22 mouse cellular contexts compared by ENCODE assay signal in genomic region chr11:48876680-48877079, GRCm38 (mm10). TPM values are rescaled to one million over a fixed set of nuclear protein-coding genes. Genes with fewer than 3 reads are reported as not detected.
DNase-seq lines count a peak whose midpoint lies in the region; ATAC-seq and TF ChIP-seq lines count a peak whose summit lies in the region.
"Had no signal": no experiment of that assay in that cellular context is flagged by ENCODE, and none has a peak within 500 bp of the region (broad histone marks: within the 10 kb centered on the region; RNA-seq: fewer than 3 reads in every experiment).

No protein-coding gene starts in this region.

- no peak for ATAC-seq in CD4-positive, CD25-positive, alpha-beta regulatory T cell, adult 4 months
- ATAC-seq: forebrain, embryonic 14.5 days had no signal

- H3K27me3 ChIP-seq in CH12.LX (replicated peaks), result no peaks in the 10 kb centered on the region
- H3K27me3 ChIP-seq in splenic B cell, adult 2 months (ENCODE audit: control insufficient read depth, insufficient read depth, low read length, poor library complexity, severe bottlenecking), result no peaks in the 10 kb centered on the region
- H3K27me3 ChIP-seq: heart, embryonic 15.5 days had no signal

- dilution Hi-C loops in CH12.LX (cut with MboI; ENCODE audit: extremely low pct_ligation_motif_present, extremely low pct_unique_long_range_greater_than_20kb, low sequenced_read_pairs), result no loop called here

- peak; percentile 46 for TF ChIP-seq CTCF in layer of hippocampus, adult 2 months (conservative IDR thresholded peaks at IDR 0.05)
- TF ChIP-seq CTCF in CH12.LX (conservative IDR thresholded peaks at IDR 0.05 in 1 of 2, IDR thresholded peaks at IDR 0.05 in 1 of 2; ENCODE audit: low read depth in 2 of 2, low read length in 2 of 2), result peak in 1 of 2 experiments; percentile 69; a peak in 2 of 4 replicates

- H3K4me3 ChIP-seq in layer of hippocampus, adult 2 months, result no peak overlapping the region
- H3K4me3 ChIP-seq in CH12.LX (replicated peaks in 1 of 3; ENCODE audit: low read depth in 2 of 3, low read length in 2 of 3, poor library complexity in 1 of 3), result no peak overlapping the region
- H3K4me3 ChIP-seq: embryonic facial prominence, embryonic 10.5 days; gastrocnemius, adult 2 months; heart, embryonic 15.5 days had no signal

- H3K36me3 ChIP-seq in CH12.LX (replicated peaks in 1 of 2; ENCODE audit: control insufficient read depth in 1 of 2, insufficient read depth in 1 of 2, low read length in 1 of 2), result peaks cover 0 to 6% of the 10 kb centered on the region in 2 experiments
- H3K36me3 ChIP-seq in splenic B cell, adult 2 months (ENCODE audit: control insufficient read depth, insufficient read depth, low read length, poor library complexity, severe bottlenecking), result no peaks in the 10 kb centered on the region
- H3K36me3 ChIP-seq: embryonic facial prominence, embryonic 10.5 days; heart, embryonic 15.5 days had no signal

- no peaks in the 10 kb centered on the region for H3K9me3 ChIP-seq in CH12.LX (replicated peaks; ENCODE audit: low read length)
- H3K9me3 ChIP-seq: embryonic facial prominence, embryonic 10.5 days; heart, embryonic 15.5 days had no signal

- intact Hi-C loops in left cerebral cortex, postnatal 25 days (cut with DNase I), result no loop called here

- peaks cover 2 to 30% of the 10 kb centered on the region in 2 experiments; a peak in 2 of 4 replicates for H3K4me1 ChIP-seq in CH12.LX (ENCODE audit: control insufficient read depth in 1 of 2, insufficient read depth in 2 of 2)

- H3K9ac ChIP-seq in CH12.LX (ENCODE audit: insufficient read depth, low read depth), result no peak overlapping the region
- H3K9ac ChIP-seq: heart, embryonic 15.5 days; hindbrain, embryonic 14.5 days had no signal

- peak; percentile 46 for DNase-seq in CD4-positive, CD25-positive, alpha-beta regulatory T cell, adult 2 months (ENCODE audit: low read depth, low spot score)
- no peak for DNase-seq in layer of hippocampus, adult 2 months (ENCODE audit: low spot score in 2 of 2)
- no peak for DNase-seq in layer of hippocampus, adult 9-11 months
- no peak for DNase-seq in CH12.LX (ENCODE audit: extremely low read depth)
- peak; percentile 35 for DNase-seq in splenic B cell, adult 2 months (ENCODE audit: low read depth, low spot score)
- no peak for DNase-seq in left cerebral cortex, postnatal 25 days (ENCODE audit: low spot score in 2 of 2)
- DNase-seq: adrenal gland, adult 8-10 months; adrenal gland, postnatal 36 days; B cell, adult 2 months; cerebellum, adult 2 months; cerebellum, postnatal 10 days; gastrocnemius, adult 2 months; gastrocnemius, postnatal 25 days; heart, adult 18-20 months; heart, postnatal 14 days had no signal

- in situ Hi-C loops in CH12.LX (cut with MboI; ENCODE audit: low pct_ligation_motif_present, low pct_unique_long_range_greater_than_20kb, low sequenced_read_pairs), result no loop called here

- H3K27ac ChIP-seq in layer of hippocampus, adult 2 months, result no peak overlapping the region
- no peak overlapping the region for H3K27ac ChIP-seq in CH12.LX (ENCODE audit: insufficient read depth, low read depth)
- H3K27ac ChIP-seq: embryonic facial prominence, embryonic 10.5 days; gastrocnemius, adult 2 months; heart, embryonic 15.5 days; hindbrain, embryonic 14.5 days had no signal

- no peak overlapping the region for H3K4me2 ChIP-seq in CH12.LX (ENCODE audit: insufficient read depth, low read depth, poor library complexity, severe bottlenecking)
- H3K4me2 ChIP-seq: heart, embryonic 11.5 days; heart, embryonic 15.5 days; hindbrain, embryonic 14.5 days had no signal

- no peak for TF ChIP-seq POLR2A in CH12.LX (IDR thresholded peaks at IDR 0.05; ENCODE audit: low read depth, low read length)

- peak; percentile 24 for TF ChIP-seq RAD21 in CH12.LX (IDR thresholded peaks at IDR 0.05; ENCODE audit: low read depth, low read length)

- no peaks in the 10 kb centered on the region for H3K79me2 ChIP-seq in CH12.LX (replicated peaks; ENCODE audit: control insufficient read depth, extremely low read depth, insufficient read depth, poor library complexity, severe bottlenecking)

- no peak for TF ChIP-seq EP300 in CH12.LX (IDR thresholded peaks at IDR 0.05; ENCODE audit: low read length)

TF ChIP-seq in CH12.LX, 34 proteins besides CTCF, POLR2A, EP300 and RAD21:
- TF ChIP-seq JUND (conservative IDR thresholded peaks at IDR 0.05; ENCODE audit: low read depth, low read length) (no peak), USF2 (conservative IDR thresholded peaks at IDR 0.05; ENCODE audit: low read depth, low read length) (no peak), MAZ (IDR thresholded peaks at IDR 0.05; ENCODE audit: low read depth, low read length) (no peak), SMC3 (IDR thresholded peaks at IDR 0.05; ENCODE audit: low read depth, low read length) (peak; percentile 40), SIN3A (IDR thresholded peaks at IDR 0.05; ENCODE audit: low read length) (no peak), CHD1 (IDR thresholded peaks at IDR 0.05; ENCODE audit: low read depth, low read length) (no peak), TCF12 (IDR thresholded peaks at IDR 0.05; ENCODE audit: low read depth, low read length) (no peak)

RNA-seq across cellular contexts. Expression of gene Irgm1, which starts 5.2 kb away (rescaled TPM):
- polyA plus RNA-seq in CD4-positive, CD25-positive, alpha-beta regulatory T cell, adult 4 months (2017; shearing (Covaris generic)), result 100 to 1,000 TPM; 189 to 229 TPM
- total RNA-seq in layer of hippocampus, adult 2 months (2021), result 1 to 10 TPM; 3.6 to 4.3 TPM
- 25.7 and 35.0 TPM in 2 replicates for total RNA-seq in CH12.LX (2012; rRNA removed)
- total RNA-seq in CH12.LX (2014; rRNA removed), result 58.1 and 63.8 TPM in 2 replicates
- 49.0 and 52.2 TPM in 2 replicates for polyA plus RNA-seq in CH12.LX (2012; ENCODE audit: insufficient read length, low read depth)
- total RNA-seq in left cerebral cortex, postnatal 25 days (2021), result 1 to 10 TPM; 4.6 to 5.0 TPM

RNA-seq across cellular contexts. Expression of gene Gm5431, which starts 25.3 kb away (rescaled TPM):
- polyA plus RNA-seq in CD4-positive, CD25-positive, alpha-beta regulatory T cell, adult 4 months (2017; shearing (Covaris generic)), result 1 to 10 TPM in 1 of 2 experiments, under 1 TPM in 1; 0.39 to 1.1 TPM
- under 1 TPM; 0.12 to 0.38 TPM for total RNA-seq in layer of hippocampus, adult 2 months (2021)
- 0.89 and 0.97 TPM in 2 replicates for total RNA-seq in CH12.LX (2012; rRNA removed)
- total RNA-seq in CH12.LX (2014; rRNA removed), result 1.7 and 2.0 TPM in 2 replicates
- polyA plus RNA-seq in CH12.LX (2012; ENCODE audit: insufficient read length, low read depth), result 3.1 and 4.9 TPM in 2 replicates
- under 1 TPM; 0.34 to 0.39 TPM for total RNA-seq in left cerebral cortex, postnatal 25 days (2021)
- total RNA-seq: ES-E14 had no signal

RNA-seq across cellular contexts. Expression of gene Gm12184, which starts 50.2 kb away (rescaled TPM):
- 1 to 10 TPM in 1 of 2 experiments, under 1 TPM in 1; 0.92 to 4.1 TPM for polyA plus RNA-seq in CD4-positive, CD25-positive, alpha-beta regulatory T cell, adult 4 months (2017; shearing (Covaris generic))
- total RNA-seq in layer of hippocampus, adult 2 months (2021), result 1 to 10 TPM in 1 of 2 experiments, under 1 TPM in 1; 0.79 to 1.3 TPM
- total RNA-seq in CH12.LX (2012; rRNA removed) (6.8 and 7.1 TPM in 2 replicates), CH12.LX (2014; rRNA removed) (51.6 and 61.0 TPM in 2 replicates)
- 5.6 and 17.1 TPM in 2 replicates for polyA plus RNA-seq in CH12.LX (2012; ENCODE audit: insufficient read length, low read depth)
- total RNA-seq in left cerebral cortex, postnatal 25 days (2021), result 1 to 10 TPM in 1 of 2 experiments, under 1 TPM in 1; 0.99 to 1.5 TPM

RNA-seq across cellular contexts. Expression of gene Trim7, which starts 50.7 kb away (rescaled TPM):
- polyA plus RNA-seq in CD4-positive, CD25-positive, alpha-beta regulatory T cell, adult 4 months (2017; shearing (Covaris generic)), result 1 to 10 TPM in 1 of 2 experiments, under 1 TPM in 1; 0.77 to 2.1 TPM
- total RNA-seq in layer of hippocampus, adult 2 months (2021), result 1 to 10 TPM; 2.6 to 2.8 TPM
- total RNA-seq in CH12.LX (2012; rRNA removed) (20.8 and 34.6 TPM in 2 replicates), CH12.LX (2014; rRNA removed) (9.2 and 9.5 TPM in 2 replicates)
- 11.6 and 15.1 TPM in 2 replicates for polyA plus RNA-seq in CH12.LX (2012; ENCODE audit: insufficient read length, low read depth)
- total RNA-seq in left cerebral cortex, postnatal 25 days (2021), result 1 to 10 TPM; 1.4 to 2.2 TPM

RNA-seq across cellular contexts. Expression of gene Trim41, which starts 59.5 kb away (rescaled TPM):
- polyA plus RNA-seq in CD4-positive, CD25-positive, alpha-beta regulatory T cell, adult 4 months (2017; shearing (Covaris generic)), result 1 to 10 TPM; 2.0 to 3.7 TPM
- total RNA-seq in layer of hippocampus, adult 2 months (2021), result 10 to 100 TPM; 56.8 to 61.5 TPM
- 30.2 and 36.0 TPM in 2 replicates for total RNA-seq in CH12.LX (2012; rRNA removed)
- 18.8 and 20.9 TPM in 2 replicates for total RNA-seq in CH12.LX (2014; rRNA removed)
- polyA plus RNA-seq in CH12.LX (2012; ENCODE audit: insufficient read length, low read depth), result 51.6 and 63.7 TPM in 2 replicates
- 10 to 100 TPM; 62.6 to 67.1 TPM for total RNA-seq in left cerebral cortex, postnatal 25 days (2021)

Comparison
In these comparisons a context has a peak if more than half of its experiments do, and no peak if none do; other contexts are left out.
1. DNase-seq: peak in CD4-positive, CD25-positive, alpha-beta regulatory T cell, adult 2 months (single experiment) and splenic B cell, adult 2 months (single experiment); none in layer of hippocampus, adult 2 months (0 of 2), layer of hippocampus, adult 9-11 months (single experiment), CH12.LX (single experiment) and left cerebral cortex, postnatal 25 days (0 of 2).
2. RNA of gene Irgm1, which starts 5.2 kb away (total RNA-seq): 25.7 to 63.8 TPM in CH12.LX; 4.6 to 5.0 TPM in left cerebral cortex, postnatal 25 days and 3.6 to 4.3 TPM in layer of hippocampus, adult 2 months; every median in the first group is over 4 times any median in the second.